Mouse (Mus musculus) MEL (cell line): ENCODE results near the gene Rs1. TPM values are rescaled to one million over a fixed set of nuclear protein-coding genes. Genes with fewer than 3 reads are reported as not detected.

Source experiments
- DNase-seq: peaks from one replicate; pipeline ENCODE4 v3.0.0; 2011; ENCODE audit warnings: low read depth, low spot score
- H3K27ac ChIP-seq: 2 replicates; pipeline ENCODE4 v1.5.1; 2012; ENCODE audit warnings: low read depth, mild to moderate bottlenecking, control low read depth, low read length, moderate library complexity; ENCODE audit not compliant: control insufficient read depth
- H3K27me3 ChIP-seq, 2 experiments: fragments of 150-350 bp in 1 of 2; sonication (generic) in 1 of 2; 2 replicates each; pipeline ENCODE4 v1.6.1; 2012; ENCODE audit warnings: low read length in 2 of 2, mild to moderate bottlenecking in 2 of 2, improper control_type of control experiment in 1 of 2, moderate library complexity in 1 of 2; ENCODE audit not compliant: insufficient read depth in 2 of 2, control insufficient read depth in 1 of 2
- H3K36me3 ChIP-seq, 2 experiments: 2 replicates each; pipeline ENCODE4 v1.6.1; 2012 to 2014; ENCODE audit warnings: low read length in 2 of 2, improper control_type of control experiment in 1 of 2, inconsistent platforms in 1 of 2, mild to moderate bottlenecking in 1 of 2; ENCODE audit not compliant: insufficient read depth in 2 of 2, control insufficient read depth in 1 of 2
- H3K4me1 ChIP-seq, 2 experiments: fragments of 150-350 bp in 1 of 2; sonication (generic) in 1 of 2; 2 replicates each; pipeline ENCODE4 v1.6.1; 2012; ENCODE audit warnings: low read length in 2 of 2, improper control_type of control experiment in 1 of 2, mild to moderate bottlenecking in 1 of 2; ENCODE audit not compliant: insufficient read depth in 2 of 2, control insufficient read depth in 1 of 2
- H3K4me3 ChIP-seq, 2 experiments: fragments of 150-350 bp in 1 of 2; sonication (generic) in 1 of 2; 2 replicates each; pipeline ENCODE4 v1.5.1; 2012; ENCODE audit warnings: low read depth in 2 of 2, low read length in 2 of 2, mild to moderate bottlenecking in 2 of 2, moderate library complexity in 2 of 2, control low read depth in 1 of 2, improper control_type of control experiment in 1 of 2; ENCODE audit not compliant: control insufficient read depth in 1 of 2, insufficient read depth in 1 of 2
- H3K79me2 ChIP-seq: 2 replicates; pipeline ENCODE4 v1.6.1; 2012; ENCODE audit warnings: mild to moderate bottlenecking, low read length, moderate library complexity; ENCODE audit not compliant: control insufficient read depth, poor library complexity, insufficient read depth
- H3K9ac ChIP-seq: 2 replicates; pipeline ENCODE4 v1.6.1; 2012; ENCODE audit warnings: low read depth, mild to moderate bottlenecking, control low read depth, low read length, moderate library complexity; ENCODE audit not compliant: control insufficient read depth, poor library complexity, severe bottlenecking
- H3K9me3 ChIP-seq: fragments of 150-350 bp; sonication (generic); replicated peaks from 2 replicates; pipeline ENCODE4 v1.6.1; 2012; ENCODE audit warnings: mild to moderate bottlenecking, low read length, improper control_type of control experiment, moderate library complexity; ENCODE audit not compliant: insufficient read depth
- CHD1 ChIP-seq: IDR thresholded peaks from 2 replicates; pipeline ENCODE4 v1.6.1; 2012; ENCODE audit warnings: low read depth, mild to moderate bottlenecking, inconsistent platforms, low read length, improper control_type of control experiment
- CTCF ChIP-seq, 3 experiments: IDR thresholded peaks in 2 of 3; conservative IDR thresholded peaks in 1 of 3; 2 replicates each; pipeline ENCODE4 v1.5.1; 2011 to 2012; ENCODE audit warnings: low read length in 3 of 3, low read depth in 2 of 3, mild to moderate bottlenecking in 2 of 3, improper control_type of control experiment in 1 of 3, inconsistent platforms in 1 of 3, mixed read lengths in 1 of 3, moderate library complexity in 1 of 3; ENCODE audit not compliant: control insufficient read depth in 1 of 3, insufficient read depth in 1 of 3, poor library complexity in 1 of 3, severe bottlenecking in 1 of 3
- E2F4 ChIP-seq: IDR thresholded peaks from 2 replicates; pipeline ENCODE4 v1.6.1; 2011; ENCODE audit warnings: low read depth, low read length, improper control_type of control experiment, borderline replicate concordance
- ELF1 ChIP-seq: IDR thresholded peaks from 2 replicates; pipeline ENCODE4 v1.6.1; 2014; ENCODE audit warnings: low read depth, mild to moderate bottlenecking, inconsistent platforms, low read length, improper control_type of control experiment, moderate library complexity
- EP300 ChIP-seq, 2 experiments: IDR thresholded peaks; 2 replicates each; pipeline ENCODE4 v1.6.1; 2011; ENCODE audit warnings: improper control_type of control experiment in 2 of 2, low read length in 2 of 2, low read depth in 1 of 2, mild to moderate bottlenecking in 1 of 2
- ETS1 ChIP-seq: IDR thresholded peaks from 2 replicates; pipeline ENCODE4 v1.6.1; 2012; ENCODE audit warnings: low read depth, mild to moderate bottlenecking, inconsistent platforms, low read length, improper control_type of control experiment, moderate library complexity
- GABPA ChIP-seq: IDR thresholded peaks from 2 replicates; pipeline ENCODE4 v1.6.1; 2012; ENCODE audit warnings: low read depth, mild to moderate bottlenecking, inconsistent platforms, low read length, improper control_type of control experiment, moderate library complexity
- GATA1 ChIP-seq: IDR thresholded peaks from 2 replicates; pipeline ENCODE4 v1.6.1; 2011; ENCODE audit warnings: low read depth, low read length, improper control_type of control experiment
- HCFC1 ChIP-seq: IDR thresholded peaks from 2 replicates; pipeline ENCODE4 v1.6.1; 2012; ENCODE audit warnings: low read depth, mild to moderate bottlenecking, inconsistent platforms, low read length, improper control_type of control experiment, moderate library complexity
- JUND ChIP-seq: IDR thresholded peaks from 2 replicates; pipeline ENCODE4 v1.6.1; 2011; ENCODE audit warnings: low read depth, mild to moderate bottlenecking, improper control_type of control experiment, low read length
- MAFK ChIP-seq: IDR thresholded peaks from 2 replicates; pipeline ENCODE4 v1.6.1; 2011; ENCODE audit warnings: low read depth, mild to moderate bottlenecking, low read length, improper control_type of control experiment, borderline replicate concordance
- MYB ChIP-seq: IDR thresholded peaks from 2 replicates; pipeline ENCODE4 v1.6.1; 2011; ENCODE audit warnings: mild to moderate bottlenecking, low read depth, low read length, improper control_type of control experiment
- MYC ChIP-seq: IDR thresholded peaks from 2 replicates; pipeline ENCODE4 v1.6.1; 2011; ENCODE audit warnings: low read depth, mild to moderate bottlenecking, low read length, improper control_type of control experiment, moderate library complexity
- NRF1 ChIP-seq: IDR thresholded peaks from 2 replicates; pipeline ENCODE4 v1.6.1; 2014; ENCODE audit warnings: low read depth, mild to moderate bottlenecking, inconsistent platforms, low read length, improper control_type of control experiment, moderate library complexity; ENCODE audit not compliant: poor library complexity, insufficient read depth, severe bottlenecking
- POLR2A ChIP-seq, 2 experiments: IDR thresholded peaks; 2 replicates each; pipeline ENCODE4 v1.6.1; 2011 to 2012; ENCODE audit warnings: low read length in 2 of 2, mild to moderate bottlenecking in 2 of 2, control low read depth in 1 of 2, improper control_type of control experiment in 1 of 2, low read depth in 1 of 2, moderate library complexity in 1 of 2; ENCODE audit not compliant: control insufficient read depth in 1 of 2, insufficient read depth in 1 of 2, poor library complexity in 1 of 2
- SIN3A ChIP-seq: IDR thresholded peaks from 2 replicates; pipeline ENCODE4 v1.6.1; 2012; ENCODE audit warnings: low read length, improper control_type of control experiment, inconsistent platforms
- SMC3 ChIP-seq: IDR thresholded peaks from 2 replicates; pipeline ENCODE4 v1.6.1; 2011; ENCODE audit warnings: low read depth, low read length, improper control_type of control experiment
- TAL1 ChIP-seq: IDR thresholded peaks from 2 replicates; pipeline ENCODE4 v1.6.1; 2012; ENCODE audit warnings: mild to moderate bottlenecking, inconsistent platforms, low read length, moderate library complexity, mixed read lengths
- TBP ChIP-seq: IDR thresholded peaks from 2 replicates; pipeline ENCODE4 v1.8.0; 2011; ENCODE audit warnings: low read depth, low read length, improper control_type of control experiment
- USF2 ChIP-seq, 2 experiments: IDR thresholded peaks; 2 replicates each; pipeline ENCODE4 v1.6.1; 2011 to 2012; ENCODE audit warnings: improper control_type of control experiment in 2 of 2, low read length in 2 of 2, borderline replicate concordance in 1 of 2, inconsistent platforms in 1 of 2, low read depth in 1 of 2, mild to moderate bottlenecking in 1 of 2; ENCODE audit not compliant: insufficient read depth in 1 of 2
- ZC3H11A ChIP-seq: IDR thresholded peaks from 2 replicates; pipeline ENCODE4 v1.6.1; 2012; ENCODE audit warnings: low read depth, mild to moderate bottlenecking, inconsistent platforms, low read length, improper control_type of control experiment
- ZKSCAN1 ChIP-seq: IDR thresholded peaks from 2 replicates; pipeline ENCODE4 v1.6.1; 2012; ENCODE audit warnings: low read depth, mild to moderate bottlenecking, inconsistent platforms, low read length, improper control_type of control experiment, moderate library complexity
- ZNF384 ChIP-seq: IDR thresholded peaks from 2 replicates; pipeline ENCODE4 v1.6.1; 2012; ENCODE audit warnings: low read depth, mild to moderate bottlenecking, inconsistent platforms, low read length, improper control_type of control experiment
- polyA plus RNA-seq, 2 experiments: library from polyadenylated mRNA; stranded (reverse) in 1 of 2; unstranded in 1 of 2; fragments of >175 nt in 1 of 2; fragments of >200 nt in 1 of 2; gene quantifications; 2 replicates each; pipeline versions ENCODE4 v1.2.1 to v1.2.4; 2012; ENCODE audit warnings: low replicate concordance in 2 of 2, low read depth in 1 of 2; ENCODE audit not compliant: insufficient read length in 2 of 2, insufficient read depth in 1 of 2, missing spikeins in 1 of 2
- total RNA-seq: library from RNA; depleted of rRNA; stranded (reverse); fragments of 300-350 nt; gene quantifications from 2 replicates; pipeline ENCODE4 v1.2.3, GENCODE M21; 2012; rRNA removed

Rs1 gene
- total RNA-seq (not detected in 2 replicates), polyA plus RNA-seq (under 1 TPM in 1 of 2 experiments, not detected in 1; 0.03 TPM)

- TF ChIP-seq USF2 (IDR thresholded peaks at IDR 0.05; ENCODE audit: borderline replicate concordance in 1 of 2, insufficient read depth in 1 of 2, low read depth in 1 of 2, low read length in 2 of 2) (no peak), MYB (no peak), MYC (no peak), GATA1 (no peak), ELF1 (no peak), EP300 (IDR thresholded peaks at IDR 0.05; ENCODE audit: low read depth in 1 of 2, low read length in 2 of 2) (no peak), TAL1 (no peak)
- Histone ChIP-seq H3K36me3 (peaks cover 0 to 6% of the 10 kb centered on the region in 2 experiments; a peak in 2 of 4 replicates), H3K27ac (no peak within 1 kb of the TSS), H3K27me3 (no peaks in the 10 kb centered on the region), H3K4me1 (no peaks in the 10 kb centered on the region), H3K4me3 (peak within 1 kb of the TSS; percentile 38 to 69), H3K9ac (peak within 1 kb of the TSS; percentile 91), H3K79me2 (no peaks in the 10 kb centered on the region; the same call in 1 of the 2 replicates), H3K9me3 (no peaks in the 10 kb centered on the region)
- no peak for DNase-seq
Measured at GRCm38 (mm10) chrX:160767713-160768112, at the start of gene Rs1. Rs1 (plus strand) TSS chrX:160768013.

GRCm38 (mm10) chrX:160735650-160736049, 32.2 kb upstream of the Rs1 start, which contains the start of gene Ppef1:
Ppef1 (minus strand) TSS chrX:160735765.
- Histone ChIP-seq H3K79me2 (no peaks in the 10 kb centered on the region), H3K27me3 (no peaks in the 10 kb centered on the region), H3K4me3 (no peak within 1 kb of the TSS), H3K4me1 (peaks cover 4 to 6% of the 10 kb centered on the region in 2 experiments; a peak in 2 of 4 replicates)
- no peak for DNase-seq
- TF ChIP-seq SIN3A (no peak), NRF1 (no peak), MAFK (no peak), ELF1 (no peak), ZC3H11A (no peak), E2F4 (no peak), CHD1 (no peak), ETS1 (no peak), ZKSCAN1 (no peak), GABPA (no peak), ZNF384 (no peak), JUND (no peak), HCFC1 (no peak), TBP (no peak), POLR2A (IDR thresholded peaks at IDR 0.05; ENCODE audit: control insufficient read depth in 1 of 2, insufficient read depth in 1 of 2, low read depth in 1 of 2, low read length in 2 of 2, poor library complexity in 1 of 2) (no peak), CTCF (IDR thresholded peaks at IDR 0.05 in 2 of 3, conservative IDR thresholded peaks at IDR 0.05 in 1 of 3; ENCODE audit: control insufficient read depth in 1 of 3, insufficient read depth in 1 of 3, low read depth in 2 of 3, low read length in 3 of 3, poor library complexity in 1 of 3, severe bottlenecking in 1 of 3) (no peak), EP300 (IDR thresholded peaks at IDR 0.05; ENCODE audit: low read depth in 1 of 2, low read length in 2 of 2) (no peak), SMC3 (no peak)
- TF ChIP-seq, all 39 proteins: peak for 0
- H3K36me3 ChIP-seq = no peaks in the 10 kb centered on the region
- H3K9me3 ChIP-seq = no peaks in the 10 kb centered on the region
- no peak within 1 kb of the TSS for H3K9ac ChIP-seq
- no peak within 1 kb of the TSS for H3K27ac ChIP-seq
